Mouse (Mus musculus) thymus, postnatal 36 days (tissue): ENCODE measurements around the gene Trim15.
"Not testable (repeated sequence)": the region's sequence is repeated elsewhere in the genome, so short reads cannot be mapped to it uniquely, and the experiment has no call there.

Experiments
- DNase-seq, 2 experiments: peaks; one replicate each; pipeline ENCODE4 v3.0.0; 2022; ENCODE audit warnings: mixed read lengths in 2 of 2

Gene Trim15

GRCm38 (mm10) chr17:36866719-36867527, at the start of gene Trim15:
TSS of gene Trim15 (minus strand) at chr17:36867210.
- no peak for DNase-seq

- DNase-seq = peak; percentile 58 to 71
These were observed 48.1 kb upstream of the Trim15 start for GRCm38 (mm10) chr17:36915076-36915475.

GRCm38 (mm10) chr17:36914108-36914507, 47.1 kb upstream of the Trim15 start:
- DNase-seq = peak; percentile 59 to 73

- DNase-seq = no peak
These were observed 45.0 kb upstream of the Trim15 start for GRCm38 (mm10) chr17:36912031-36912430.

- DNase-seq = no peak
These were observed 42.8 kb upstream of the Trim15 start for GRCm38 (mm10) chr17:36909802-36910201.

DNA sequence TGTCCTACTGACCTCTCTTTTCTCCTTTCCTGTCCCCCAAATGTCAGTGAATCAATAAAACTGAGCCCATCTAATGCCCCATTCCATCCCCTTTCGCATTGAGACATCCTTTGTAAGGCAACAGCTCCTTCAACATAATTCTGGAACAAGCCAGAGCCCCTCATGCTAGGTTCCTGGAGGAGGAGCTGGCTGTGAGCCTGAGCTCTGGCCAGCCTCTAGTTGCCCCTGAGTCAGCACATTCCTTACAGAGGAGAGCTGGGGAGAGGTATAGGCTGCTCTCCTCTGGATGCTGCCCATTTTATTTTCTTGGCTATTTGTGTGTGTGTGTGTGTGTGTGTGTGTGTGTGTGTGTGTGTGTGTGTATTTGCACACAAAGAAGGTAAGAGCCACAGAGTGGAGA, 41.2 kb upstream of the Trim15 start:
- no peak for DNase-seq

DNA sequence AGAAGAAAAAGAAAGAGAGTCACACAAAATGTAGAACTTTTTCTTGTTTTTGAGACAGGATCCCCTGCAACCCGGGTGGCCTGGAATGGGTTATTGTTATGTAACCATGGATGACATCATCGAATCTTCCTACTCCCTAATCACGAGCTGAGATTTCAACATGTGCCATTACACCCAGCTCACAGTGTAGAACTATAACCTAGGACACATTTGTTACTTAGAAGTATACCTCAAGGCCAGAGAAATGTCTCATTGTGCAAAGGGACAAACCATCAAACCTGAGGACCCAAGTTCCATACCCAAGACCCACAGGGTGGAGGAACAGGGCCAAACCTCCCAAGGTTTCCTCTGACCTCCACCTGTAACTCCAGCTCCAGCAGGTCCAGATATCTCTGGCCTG, 36.6 kb upstream of the Trim15 start:
- no peak for DNase-seq

DNA sequence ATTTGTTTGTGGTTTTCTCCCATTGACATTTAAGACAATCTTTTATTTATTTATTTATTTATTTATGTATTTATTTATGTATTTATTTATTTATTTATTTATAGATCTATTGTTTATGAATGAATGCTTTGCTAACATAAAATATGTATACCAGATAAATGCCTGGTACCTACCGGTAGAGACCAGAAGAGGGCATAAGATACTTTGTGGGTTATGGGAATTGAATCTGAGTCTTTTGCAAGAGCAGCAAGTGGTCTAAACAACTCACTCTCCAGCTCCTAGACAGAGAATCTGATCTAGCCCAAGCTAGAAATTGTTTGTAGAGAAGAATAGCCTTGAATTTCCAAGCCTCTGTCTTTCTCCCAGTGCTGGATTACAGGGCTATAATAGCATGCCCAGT, 33.7 kb upstream of the Trim15 start:
- DNase-seq = no peak

- DNase-seq = no peak
These were observed 33.0 kb upstream of the Trim15 start for GRCm38 (mm10) chr17:36900001-36900400.

DNA sequence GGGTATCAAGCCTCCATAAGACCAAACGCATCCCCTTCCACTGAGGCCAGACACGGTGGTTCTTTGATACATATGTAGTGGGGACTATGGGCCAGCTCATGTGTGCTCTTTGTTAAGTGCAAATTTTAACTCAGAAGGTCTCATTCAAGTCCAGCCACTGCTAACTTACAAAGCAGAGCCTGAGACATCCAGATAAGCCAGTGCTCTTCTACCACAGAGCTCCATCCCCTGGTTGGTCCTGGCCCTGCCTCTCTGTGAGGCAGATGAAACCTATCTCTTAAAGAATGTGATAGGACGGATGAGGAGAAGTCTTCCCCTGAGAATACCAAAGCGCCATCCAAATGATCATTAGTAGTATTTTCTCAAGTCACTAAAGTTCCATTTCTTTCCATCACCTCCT, 32.4 kb upstream of the Trim15 start:
- DNase-seq = no peak

DNA sequence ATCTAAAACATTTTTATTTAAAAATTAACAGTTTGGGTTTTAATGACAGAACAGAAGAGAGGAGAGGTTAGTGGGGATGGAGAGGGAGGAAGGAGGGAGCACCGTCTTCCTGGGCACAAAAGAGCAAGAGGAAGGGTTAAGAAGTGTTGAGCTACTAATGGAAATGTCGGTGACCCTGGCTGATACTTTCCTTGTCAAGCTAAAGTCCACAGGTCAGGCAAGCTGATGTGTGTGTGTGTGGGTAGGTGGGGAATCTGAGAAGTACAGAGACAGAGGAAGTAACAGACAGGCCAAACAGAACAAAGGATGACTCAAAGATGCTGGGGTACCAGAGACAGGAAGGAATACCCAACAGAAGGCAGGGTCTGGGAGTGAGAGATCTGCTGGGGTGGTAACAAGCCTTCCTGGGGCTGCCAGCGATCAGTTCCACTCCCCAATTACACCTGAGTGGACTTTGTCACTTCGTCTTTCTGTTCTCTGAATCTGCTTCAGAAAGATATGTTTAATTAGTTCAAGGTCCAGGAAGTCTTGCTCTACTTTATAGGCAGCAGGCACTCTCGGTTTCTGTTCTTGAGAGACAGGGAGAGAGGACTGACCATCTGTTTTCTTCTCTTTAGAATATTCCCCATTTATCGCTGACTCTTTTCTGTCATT, 30.7 kb upstream of the Trim15 start, which contains the start of gene Trim31:
Gene Trim31, plus strand, starts transcription at position 567 of the 654 bp plus-strand sequence.
- no peak for DNase-seq

DNA sequence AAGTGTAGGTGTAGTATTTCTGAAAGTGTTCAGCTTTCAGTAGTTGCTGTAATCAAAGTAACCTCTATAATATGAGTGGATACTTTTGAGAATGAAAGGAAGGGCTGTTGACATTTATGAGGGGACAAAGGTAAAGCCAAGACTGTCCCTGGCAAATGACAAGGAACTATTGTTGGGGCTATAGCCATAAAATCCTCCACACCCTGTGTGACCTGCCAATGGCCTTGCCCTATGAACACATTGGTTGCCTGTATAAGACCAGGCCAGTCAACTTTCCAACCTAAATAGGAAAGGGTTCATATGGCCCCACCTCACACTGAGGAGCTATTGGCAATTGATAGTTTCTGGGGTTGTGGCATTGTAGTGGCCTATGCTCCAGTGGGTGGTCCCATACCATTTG, 30.1 kb upstream of the Trim15 start:
- no peak for DNase-seq

- peak in 1 of 2 experiments; percentile 10 for DNase-seq
These were observed 29.6 kb upstream of the Trim15 start for GRCm38 (mm10) chr17:36896583-36896982.

GRCm38 (mm10) chr17:36893387-36893786, 26.4 kb upstream of the Trim15 start:
- DNase-seq = no peak

GRCm38 (mm10) chr17:36892362-36892761, 25.4 kb upstream of the Trim15 start:
- DNase-seq = peak; percentile 18 to 20

DNA sequence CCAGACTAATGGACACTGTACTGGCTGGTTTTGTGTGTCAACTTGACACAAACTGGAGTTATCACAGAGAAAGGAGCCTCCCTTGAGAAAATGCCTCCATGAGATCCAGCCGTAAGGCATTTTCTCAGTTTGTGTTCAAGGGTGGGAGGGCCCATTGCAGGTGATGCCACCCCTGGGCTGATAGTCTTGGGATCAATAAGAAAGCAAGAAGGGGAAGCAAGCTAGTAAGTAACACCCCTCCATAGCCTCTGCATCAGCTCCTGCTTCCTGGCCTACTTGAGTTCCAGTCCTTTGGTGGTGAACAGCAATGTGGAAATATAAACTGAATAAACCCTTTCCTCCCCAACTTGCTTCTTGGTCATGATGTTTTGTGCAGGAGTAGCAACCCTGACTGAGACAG, 24.5 kb upstream of the Trim15 start:
- DNase-seq = not testable (repeated sequence)

DNA sequence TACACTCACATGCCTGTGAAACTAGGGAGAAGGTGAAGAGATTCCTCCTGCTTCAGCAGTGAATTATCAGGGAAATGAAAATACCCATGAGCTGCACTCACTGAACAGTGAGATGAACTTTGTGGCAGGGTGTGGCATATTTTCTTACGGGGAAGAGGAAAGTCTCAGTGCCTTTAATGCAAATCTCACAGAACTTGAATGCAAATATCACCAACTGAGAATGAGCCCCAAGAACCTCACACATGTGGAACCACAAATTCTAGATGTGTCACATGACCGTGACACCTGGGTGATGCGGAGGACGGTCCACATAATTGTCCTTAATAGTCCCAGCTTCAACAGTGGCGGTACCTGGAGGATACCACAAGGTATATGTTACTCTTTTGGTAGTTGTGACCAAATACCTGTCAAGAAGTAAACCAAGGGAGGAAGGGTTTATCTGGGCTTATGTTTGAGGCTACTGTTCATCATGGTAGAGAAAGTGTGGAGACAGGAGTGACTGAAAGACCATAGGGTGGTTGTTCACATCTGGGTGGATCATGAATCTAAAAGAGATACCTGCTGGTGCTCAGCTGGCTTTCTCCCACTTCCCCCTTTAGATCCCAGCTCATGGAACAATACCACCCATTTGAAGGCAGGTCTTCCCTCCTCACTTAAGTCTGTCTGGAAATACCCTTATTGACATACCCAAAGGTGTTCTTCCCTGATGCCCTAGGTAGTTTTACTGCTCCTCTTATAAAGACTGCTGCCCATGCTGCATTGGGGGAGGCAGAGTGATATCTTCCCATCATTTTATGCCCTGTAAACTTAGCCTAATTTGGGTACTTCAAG, 23.3 kb upstream of the Trim15 start, which contains the start of gene Trim40:
Gene Trim40, minus strand, starts transcription at position 51 of the 831 bp plus-strand sequence.
- no peak for DNase-seq

GRCm38 (mm10) chr17:36885132-36885790, 18.3 kb upstream of the Trim15 start:
- DNase-seq = no peak

DNA sequence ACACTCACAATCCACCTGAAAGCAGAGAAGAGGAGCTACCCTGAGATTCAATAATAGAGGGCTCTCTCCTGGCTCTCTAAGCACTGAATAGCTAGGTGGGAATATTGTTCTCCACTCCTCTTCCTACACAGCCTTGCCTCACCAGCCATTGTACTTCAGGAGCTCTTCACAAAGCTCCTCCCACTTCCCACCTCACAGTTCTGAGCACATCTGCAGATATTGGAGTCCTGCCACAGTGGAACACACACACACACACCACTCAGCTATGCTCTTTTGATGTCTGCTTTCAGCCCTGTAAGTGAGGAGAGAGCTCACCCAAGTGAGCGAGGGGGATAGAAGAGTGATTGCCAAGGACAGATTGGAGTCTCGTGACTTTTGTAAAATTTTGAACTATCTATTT, 16.3 kb upstream of the Trim15 start:
- no peak for DNase-seq

GRCm38 (mm10) chr17:36874636-36875035, 7.6 kb upstream of the Trim15 start:
- DNase-seq = no peak

- DNase-seq = no peak
These were observed 3.2 kb upstream of the Trim15 start for GRCm38 (mm10) chr17:36869955-36870810.
